Mouse (Mus musculus) bone marrow macrophage, adult 2 months (primary cell): Measurements from ENCODE around the gene Ing5.

Experiments
- CTCF ChIP-seq: IDR thresholded peaks from 2 replicates; pipeline ENCODE4 v1.5.1; 2012; ENCODE audit warnings: low read depth, mild to moderate bottlenecking, low read length, moderate library complexity
- POLR2A ChIP-seq: IDR thresholded peaks from 2 replicates; pipeline ENCODE4 v1.6.1; 2012; ENCODE audit warnings: mild to moderate bottlenecking, low read depth, low read length, borderline replicate concordance

GRCm38 (mm10) chr1:93825105-93825674 is 21.4 kb downstream of the Ing5 start:
- TF ChIP-seq POLR2A (no peak), CTCF (no peak)
